Mouse (Mus musculus) thymus, adult 2 months (tissue): ENCODE results near the gene Accsl.

Experiments
- CTCF ChIP-seq: fragments of 200-500 bp; IDR thresholded peaks from 2 replicates; pipeline ENCODE4 v1.5.1; 2012; ENCODE audit warnings: mild to moderate bottlenecking, control low read depth, low read length, moderate library complexity, borderline replicate concordance; ENCODE audit not compliant: control insufficient read depth, poor library complexity, insufficient read depth; ENCODE audit errors: extremely low read depth
- POLR2A ChIP-seq: fragments of 200-500 bp; IDR thresholded peaks from 2 replicates; pipeline ENCODE4 v1.6.1; 2012; ENCODE audit warnings: mild to moderate bottlenecking, low read length, control low read depth, moderate library complexity; ENCODE audit not compliant: control insufficient read depth, poor library complexity, insufficient read depth; ENCODE audit errors: extremely low read depth

- TF ChIP-seq CTCF (no peak), POLR2A (no peak)
Measured at GRCm38 (mm10) chr2:93838931-93839330, 30.0 kb downstream of the Accsl start.
